Mouse (Mus musculus) limb, embryonic 14.5 days (tissue): ENCODE measurements around the gene C2. TPM values are rescaled to one million over a fixed set of nuclear protein-coding genes. Genes with fewer than 3 reads are reported as not detected.
A peak's percentile ranks its signal among the peaks of the same experiment; 100 is the strongest.
"Not testable (repeated sequence)": the region's sequence is repeated elsewhere in the genome, so short reads cannot be mapped to it uniquely, and the experiment has no call there.

Source experiments
- ATAC-seq: fragments of 200-750 bp; cut with Nextera tagmentation; 2 replicates; pipeline ENCODE4 v1.8.0; 2017; ENCODE audit warnings: low read depth, moderate number of reproducible peaks, moderate TSS enrichment; ENCODE audit not compliant: low FRiP score
- DNase-seq: peaks from one replicate; pipeline ENCODE4 v3.0.0-alpha.2; 2015; ENCODE audit warnings: low spot score
- H3K27ac ChIP-seq: fragments of 300-500 bp; sonication (generic); replicated peaks from 2 replicates; pipeline ENCODE4 v1.5.1; 2014; ENCODE audit warnings: low read depth, mild to moderate bottlenecking, low read length, moderate library complexity, mixed read lengths
- H3K27me3 ChIP-seq: fragments of 300-500 bp; sonication (generic); 2 replicates; pipeline ENCODE4 v1.6.1; 2014; ENCODE audit warnings: low read length, mixed read lengths; ENCODE audit not compliant: control insufficient read depth, insufficient read depth
- H3K36me3 ChIP-seq: fragments of 300-500 bp; sonication (generic); 2 replicates; pipeline ENCODE4 v1.6.1; 2014; ENCODE audit warnings: mild to moderate bottlenecking, low read length, moderate library complexity, mixed read lengths; ENCODE audit not compliant: control insufficient read depth, insufficient read depth
- H3K4me1 ChIP-seq: fragments of 300-500 bp; sonication (generic); 2 replicates; pipeline ENCODE4 v1.6.1; 2014; ENCODE audit warnings: antibody characterized with exemption, low read length, mixed read lengths; ENCODE audit not compliant: control insufficient read depth, insufficient read depth
- H3K4me2 ChIP-seq: fragments of 300-500 bp; sonication (generic); replicated peaks from 2 replicates; pipeline ENCODE4 v1.6.1; 2014; ENCODE audit warnings: low read depth, mild to moderate bottlenecking, low read length, moderate library complexity; ENCODE audit not compliant: severe bottlenecking
- H3K4me3 ChIP-seq: fragments of 300-500 bp; sonication (generic); replicated peaks from 2 replicates; pipeline ENCODE4 v1.5.1; 2014; ENCODE audit warnings: low read length
- H3K9ac ChIP-seq: fragments of 300-500 bp; sonication (generic); 2 replicates; pipeline ENCODE4 v1.6.1; 2014; ENCODE audit warnings: mild to moderate bottlenecking, low read depth, low read length, moderate library complexity; ENCODE audit not compliant: severe bottlenecking
- H3K9me3 ChIP-seq: fragments of 300-500 bp; sonication (generic); 2 replicates; pipeline ENCODE4 v1.6.1; 2016; ENCODE audit warnings: low read length; ENCODE audit not compliant: control insufficient read depth
- POLR2A ChIP-seq: fragments of 200-500 bp; IDR thresholded peaks from 2 replicates; pipeline ENCODE4 v1.8.0; 2012; ENCODE audit warnings: inconsistent platforms, mild to moderate bottlenecking, moderate library complexity, borderline replicate concordance; ENCODE audit not compliant: insufficient read depth, insufficient read length; ENCODE audit errors: extremely low read depth
- WGBS: fragments of 180-500 bp; shearing (Covaris S2); extraction: QIAGEN DNeasy Blood & Tissue Kit; methylation state at CpG from one replicate; pipeline ENCODE4 v1.1.7; 2014; 5-methylcytosine and 5-hydroxymethylcytosine counted together
- polyA plus RNA-seq, 2 experiments: library from polyadenylated mRNA; depleted of rRNA in 1 of 2; stranded (reverse) in 1 of 2; unstranded in 1 of 2; fragments of >200 nt; fragmentation: Nextera tagmentation in 1 of 2; extraction: Ambion mirVana in 1 of 2; gene quantifications; 2 replicates each; pipeline versions ENCODE4 v1.2.1 to v1.2.3; 2012 to 2014

C2 gene
- polyA plus RNA-seq, 2 experiments, result 4.7 to 4.9 TPM

DNA sequence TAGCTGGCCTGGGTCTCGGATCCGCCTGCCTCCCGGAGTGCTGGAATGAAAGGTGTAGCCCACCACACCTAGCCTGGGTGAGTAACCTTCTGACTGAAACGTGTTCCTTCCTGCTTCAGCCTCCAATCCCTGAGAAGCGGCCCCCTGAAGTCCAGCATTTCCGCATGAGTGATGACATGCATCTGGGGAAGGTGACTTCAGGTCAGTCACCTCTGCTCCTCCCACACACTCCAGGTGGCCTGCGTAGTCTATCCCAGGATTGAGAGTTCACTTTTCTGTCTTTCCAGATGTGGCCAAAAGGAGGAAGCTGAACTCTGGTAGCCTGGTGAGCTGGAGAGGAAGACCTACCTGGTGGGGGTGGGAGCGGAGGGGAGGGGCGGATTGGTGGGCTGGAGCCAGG is 4.8 kb upstream of the C2 start:
- Histone ChIP-seq H3K27me3 (no peaks in the 10 kb centered on the region), H3K4me1 (peaks cover 4% of the 10 kb centered on the region; the same call in 1 of the 2 replicates), H3K4me2 (no peak overlapping the region), H3K9me3 (no peaks in the 10 kb centered on the region), H3K36me3 (peaks cover 63% of the 10 kb centered on the region), H3K4me3 (no peak overlapping the region), H3K9ac (no peak overlapping the region), H3K27ac (no peak overlapping the region)
- DNase-seq (no peak), ATAC-seq (no peak)
- no peak for TF ChIP-seq POLR2A
- 87% methylated on average over 9 of the region's 9 CpGs for WGBS

DNA sequence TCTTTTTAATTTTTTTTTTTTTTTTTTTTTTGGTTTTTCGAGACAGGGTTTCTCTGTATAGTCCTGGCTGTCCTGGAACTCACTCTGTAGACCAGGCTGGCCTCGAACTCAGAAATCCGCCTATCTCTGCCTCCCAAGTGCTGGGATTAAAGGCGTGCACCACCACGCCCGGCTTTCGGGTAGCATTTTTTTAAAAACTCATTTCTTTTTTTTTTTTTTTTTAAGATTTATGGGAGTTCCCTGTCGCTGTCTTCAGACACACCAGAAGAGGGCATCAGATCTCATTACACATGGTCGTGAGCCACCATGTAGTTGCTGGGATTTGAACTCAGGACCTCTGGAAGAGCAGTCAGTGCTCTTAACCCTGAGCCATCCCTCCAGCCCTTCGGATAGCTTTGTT is 3.9 kb upstream of the C2 start:
- H3K4me3 ChIP-seq, H3K9me3 ChIP-seq, H3K27ac ChIP-seq, H3K4me2 ChIP-seq, DNase-seq, ATAC-seq, H3K27me3 ChIP-seq, H3K9ac ChIP-seq, H3K4me1 ChIP-seq: not testable (repeated sequence)
- H3K36me3 ChIP-seq, result peaks cover 54% of the 10 kb centered on the region
- 88% methylated on average over 9 of the region's 10 CpGs for WGBS

DNA sequence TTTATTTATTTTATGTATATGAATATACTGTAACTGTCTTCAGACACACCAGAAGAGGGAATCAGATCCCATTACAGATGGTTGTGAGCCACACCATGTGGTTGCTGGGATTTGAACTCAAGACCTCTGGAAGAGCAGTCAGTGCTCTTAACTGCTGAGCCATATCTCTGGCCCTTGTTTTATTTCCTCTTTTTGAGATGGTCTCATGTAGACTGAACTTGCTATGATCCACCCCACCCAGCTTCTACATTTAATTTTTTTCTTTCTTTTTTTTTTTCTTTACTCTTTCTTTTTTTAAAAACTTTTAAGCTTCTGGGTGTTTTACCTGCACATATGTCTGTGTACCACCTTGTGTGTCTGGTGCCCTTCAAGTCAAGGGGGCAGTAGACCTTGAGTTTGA is 2.8 kb upstream of the C2 start:
- H3K4me2 ChIP-seq, DNase-seq, ATAC-seq: not testable (repeated sequence)

DNA sequence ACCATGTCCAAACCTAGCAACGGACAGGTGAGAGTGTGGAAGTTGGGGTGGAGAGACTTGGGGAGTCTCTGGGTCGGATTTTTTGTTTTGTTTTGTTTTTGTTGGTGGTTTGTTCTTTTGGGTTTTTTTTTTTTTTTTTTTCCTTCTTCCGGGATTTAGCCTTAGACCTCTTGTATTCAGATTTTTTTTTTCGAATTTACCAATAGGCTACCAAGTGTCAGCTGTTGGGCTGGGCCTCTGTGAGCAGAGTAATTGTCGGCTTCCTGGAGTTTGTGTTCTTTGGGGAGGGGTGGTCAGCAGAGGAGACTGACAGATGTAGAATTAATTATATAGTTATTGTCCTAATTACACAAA is 1.8 kb upstream of the C2 start:
- peaks cover 27% of the 10 kb centered on the region for H3K4me1 ChIP-seq
- DNase-seq (no peak), ATAC-seq (no peak)
- peaks cover 40% of the 10 kb centered on the region for H3K36me3 ChIP-seq
- peak overlapping the region; percentile 87 for H3K4me3 ChIP-seq
- TF ChIP-seq POLR2A, result no peak
- H3K27me3 ChIP-seq, result no peaks in the 10 kb centered on the region
- H3K4me2 ChIP-seq, result peak overlapping the region; percentile 84
- H3K9ac ChIP-seq, result peak overlapping the region; percentile 91
- H3K27ac ChIP-seq, result peak overlapping the region; percentile 94; the same call in 1 of the 2 replicates
- no peaks in the 10 kb centered on the region for H3K9me3 ChIP-seq
- 3% methylated on average over 5 of the region's 5 CpGs for WGBS

More for the DNA sequence above, 2.8 kb upstream of the C2 start:
- H3K27ac ChIP-seq, H3K27me3 ChIP-seq, H3K9me3 ChIP-seq, H3K4me3 ChIP-seq, H3K9ac ChIP-seq: not testable (repeated sequence)
- Histone ChIP-seq H3K4me1 (peaks cover 18% of the 10 kb centered on the region), H3K36me3 (peaks cover 50% of the 10 kb centered on the region)

DNA sequence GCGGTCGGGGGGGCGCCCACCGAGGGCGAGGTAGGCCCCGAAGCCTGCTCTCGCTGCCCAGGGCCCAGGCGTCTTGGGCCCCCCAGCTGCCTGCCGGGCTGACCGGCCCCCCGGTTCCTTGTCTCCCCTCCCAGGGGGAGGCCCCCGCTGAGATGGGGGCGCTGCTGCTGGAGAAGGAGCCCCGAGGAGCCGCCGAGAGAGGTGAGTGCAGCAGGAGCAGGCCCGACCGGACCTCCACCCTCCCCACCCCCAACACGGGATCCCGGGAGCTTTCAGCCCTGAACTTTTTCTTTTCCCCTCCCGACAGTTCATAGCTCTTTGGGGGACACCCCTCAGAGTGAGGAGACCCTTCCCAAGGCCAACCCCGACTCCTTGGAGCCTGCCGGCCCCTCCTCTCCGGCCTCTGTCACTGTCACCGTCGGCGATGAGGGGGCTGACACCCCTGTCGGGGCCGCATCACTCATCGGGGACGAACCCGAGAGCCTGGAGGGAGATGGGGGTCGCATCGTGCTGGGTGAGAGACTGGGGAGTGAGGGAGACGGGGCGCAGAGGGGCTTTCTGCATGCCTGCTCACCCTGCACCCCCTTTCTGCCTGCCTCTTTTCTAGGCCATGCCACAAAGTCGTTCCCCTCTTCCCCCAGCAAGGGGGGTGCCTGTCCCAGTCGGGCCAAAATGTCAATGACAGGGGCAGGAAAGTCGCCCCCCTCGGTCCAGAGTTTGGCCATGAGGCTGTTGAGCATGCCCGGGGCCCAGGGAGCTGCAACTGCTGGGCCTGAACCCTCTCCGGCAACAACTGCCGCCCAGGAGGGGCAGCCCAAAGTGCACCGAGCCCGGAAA is 1.2 kb upstream of the C2 start:
- 2% methylated on average over 26 of the region's 45 CpGs for WGBS
- peak overlapping the region; percentile 84 for H3K4me2 ChIP-seq
- no peak for DNase-seq
- H3K27me3 ChIP-seq, result no peaks in the 10 kb centered on the region
- peaks cover 27% of the 10 kb centered on the region for H3K4me1 ChIP-seq
- H3K27ac ChIP-seq, result peak overlapping the region; percentile 94
- H3K4me3 ChIP-seq, result peak overlapping the region; percentile 87
- TF ChIP-seq POLR2A, result no peak
- no peaks in the 10 kb centered on the region for H3K9me3 ChIP-seq
- H3K9ac ChIP-seq, result peak overlapping the region; percentile 91
- peaks cover 34% of the 10 kb centered on the region for H3K36me3 ChIP-seq
- no peak for ATAC-seq

DNA sequence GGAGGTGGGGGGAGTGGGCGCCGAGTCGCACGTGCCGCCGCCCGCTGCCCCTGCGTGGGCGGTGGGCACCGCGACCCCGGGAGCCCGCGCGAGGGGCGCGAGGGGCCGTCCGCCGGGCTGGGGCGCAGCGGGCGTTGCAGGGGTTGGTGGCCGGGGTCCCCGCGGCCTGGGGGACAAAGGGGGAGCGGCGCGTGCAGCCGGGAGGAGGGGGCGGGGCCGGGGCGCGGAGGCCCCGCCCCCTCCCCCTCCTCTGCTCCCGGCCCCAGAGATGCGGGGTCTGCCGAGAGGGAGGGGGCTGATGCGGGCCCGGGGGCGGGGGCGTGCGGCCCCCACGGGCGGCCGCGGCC is 614 bp upstream of the C2 start:
- DNase-seq (peak; percentile 61), ATAC-seq (peak; percentile 34)
- H3K4me1 ChIP-seq, result peaks cover 29% of the 10 kb centered on the region
- no peak for TF ChIP-seq POLR2A
- H3K4me2 ChIP-seq, result peak overlapping the region; percentile 84
- peak overlapping the region; percentile 87 for H3K4me3 ChIP-seq
- peak overlapping the region; percentile 91 for H3K9ac ChIP-seq
- H3K27ac ChIP-seq, result peak overlapping the region; percentile 94
- WGBS, result 1% methylated on average over 10 of the region's 47 CpGs
- peaks cover 30% of the 10 kb centered on the region for H3K36me3 ChIP-seq
- no peaks in the 10 kb centered on the region for H3K27me3 ChIP-seq
- H3K9me3 ChIP-seq, result no peaks in the 10 kb centered on the region
